Mouse (Mus musculus): Measurements from ENCODE around the gene Zfhx3. TPM values are rescaled to one million over a fixed set of nuclear protein-coding genes. Genes with fewer than 3 reads are reported as not detected.
A peak's percentile ranks its signal among the peaks of the same experiment; 100 is the strongest.

Gene Zfhx3
- polyA plus RNA-seq, 1 experiment from 2014 or later, result 4.4 TPM

DNA sequence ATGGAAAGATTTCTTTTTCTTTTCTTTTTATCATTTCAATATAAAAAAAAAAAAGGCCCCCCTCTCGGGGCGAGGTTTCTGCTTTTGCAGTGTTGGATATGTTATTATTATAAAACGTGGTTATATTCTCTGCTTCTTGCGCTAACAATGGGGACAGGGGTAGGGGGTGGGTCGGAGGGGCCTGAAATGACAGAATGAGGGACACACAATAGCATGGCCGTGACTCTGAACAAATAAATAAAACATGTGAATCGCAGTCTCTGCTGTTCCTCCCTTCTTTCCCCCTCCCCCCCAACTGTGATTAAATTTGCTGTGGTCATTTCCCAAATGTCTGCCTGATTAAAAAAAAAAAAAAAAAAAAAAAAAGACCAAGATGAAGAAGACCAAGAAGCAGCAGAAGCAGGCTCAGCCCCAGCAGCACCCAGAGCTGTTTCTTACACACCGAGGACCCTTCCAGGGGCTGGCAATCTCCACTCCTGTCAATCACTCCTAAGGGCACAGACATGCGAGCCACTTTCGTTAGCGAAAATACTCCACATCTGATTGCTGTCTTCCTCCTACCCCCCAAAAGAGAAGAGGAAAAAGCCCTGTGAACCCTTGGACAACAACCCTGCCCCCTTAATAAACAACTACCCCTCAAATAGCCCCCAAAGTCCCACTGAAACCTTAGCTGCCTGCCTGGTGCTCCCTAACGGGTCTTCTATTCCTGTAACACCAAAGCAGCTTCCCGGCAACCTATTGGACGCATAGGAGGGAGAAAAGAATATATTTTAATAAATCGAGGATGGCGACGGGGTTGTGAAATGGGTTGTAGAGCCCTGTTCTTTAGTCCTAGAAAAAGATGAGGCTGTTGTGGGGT lies 302.4 kb downstream of the Zfhx3 start:
- no peaks in the 10 kb centered on the region for H3K9me3 ChIP-seq (replicated peaks)
- no peak for ATAC-seq (replicated peaks; ENCODE audit: insufficient number of reproducible peaks, insufficient read depth, low FRiP score, low read depth)
- WGBS, result 56% methylated on average over 17 of the region's 17 CpGs
- no peaks in the 10 kb centered on the region for H3K27me3 ChIP-seq
- no peaks in the 10 kb centered on the region for H3K36me3 ChIP-seq
- peak overlapping the region; percentile 54 for H3K4me2 ChIP-seq
- H3K4me3 ChIP-seq, result peak overlapping the region; percentile 34
- no peaks in the 10 kb centered on the region for H3K4me1 ChIP-seq (replicated peaks)
- no peak overlapping the region for H3K27ac ChIP-seq
- H3K9ac ChIP-seq, result no peak overlapping the region

DNA sequence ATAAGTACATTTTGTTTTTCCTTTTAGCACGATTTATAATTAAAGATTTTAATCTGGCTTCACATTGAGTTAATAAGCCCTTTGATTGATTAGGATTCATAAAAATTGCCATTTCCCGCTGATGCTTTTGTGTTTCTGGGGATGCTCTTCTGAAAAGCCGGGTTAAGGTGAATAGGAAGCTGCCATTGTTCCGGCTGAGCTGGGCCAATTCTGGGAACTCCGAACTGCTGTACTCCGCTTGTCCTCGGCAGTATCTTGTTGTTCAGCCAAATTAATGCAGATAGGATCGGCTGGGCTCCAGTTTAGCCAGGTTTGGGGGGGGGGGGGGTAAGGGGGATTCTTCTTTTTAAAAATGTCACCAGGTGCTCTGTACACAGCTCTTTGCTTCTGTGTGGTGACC lies 303.1 kb downstream of the Zfhx3 start:
- Histone ChIP-seq H3K9me3 (replicated peaks) (no peaks in the 10 kb centered on the region), H3K4me3 (no peak overlapping the region), H3K27me3 (no peaks in the 10 kb centered on the region), H3K4me1 (replicated peaks) (no peaks in the 10 kb centered on the region), H3K4me2 (no peak overlapping the region), H3K36me3 (no peaks in the 10 kb centered on the region), H3K27ac (no peak overlapping the region), H3K9ac (no peak overlapping the region)
- WGBS, result 62% methylated on average over 8 of the region's 8 CpGs
- ATAC-seq (replicated peaks; ENCODE audit: insufficient number of reproducible peaks, insufficient read depth, low FRiP score, low read depth), result no peak

DNA sequence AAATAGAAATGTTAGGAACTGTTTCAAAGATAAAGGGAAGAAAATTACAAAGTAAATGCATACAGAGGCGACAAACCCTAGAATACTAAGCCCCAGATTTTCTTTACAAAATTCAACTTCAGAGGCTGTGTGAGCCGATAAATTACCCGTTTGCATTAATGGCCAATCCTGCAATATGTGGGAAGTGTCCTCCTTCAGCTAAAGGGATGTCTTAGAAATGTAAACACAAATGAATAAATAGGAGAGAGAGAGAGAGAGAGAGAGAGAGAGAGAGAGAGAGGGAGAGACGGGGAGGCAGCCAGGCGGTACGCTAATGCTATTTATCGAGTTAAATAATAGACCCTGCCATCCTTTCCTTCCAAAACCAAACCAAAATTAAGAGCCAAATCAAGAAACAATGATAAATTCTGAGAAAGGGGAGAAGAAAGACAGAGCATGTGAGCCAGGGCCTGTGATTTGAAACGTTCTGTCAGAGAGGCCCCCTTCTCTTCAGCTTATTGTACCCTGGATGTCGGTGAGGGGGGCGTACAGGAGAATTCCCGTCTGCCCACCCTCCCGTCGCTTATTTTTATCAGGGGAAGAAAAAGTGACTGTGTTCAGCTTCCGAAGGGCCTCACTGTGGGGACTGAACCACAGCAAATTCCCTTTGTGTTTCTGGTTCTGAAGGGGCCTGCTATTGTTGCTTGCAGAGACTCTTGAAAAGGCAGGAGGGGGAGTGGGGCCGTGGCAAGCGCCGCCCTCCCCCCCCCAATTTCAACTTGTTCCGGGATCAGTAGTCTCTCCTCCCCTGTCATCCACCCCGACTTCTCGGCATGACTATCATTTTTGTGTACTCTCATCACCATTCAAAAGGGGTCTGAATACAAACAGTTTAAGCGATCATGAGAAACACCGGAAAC lies 303.8 kb downstream of the Zfhx3 start:
- no peaks in the 10 kb centered on the region for H3K9me3 ChIP-seq (replicated peaks)
- H3K27me3 ChIP-seq, result no peaks in the 10 kb centered on the region
- no peak overlapping the region for H3K4me3 ChIP-seq
- no peak overlapping the region for H3K4me2 ChIP-seq
- H3K9ac ChIP-seq, result no peak overlapping the region
- no peaks in the 10 kb centered on the region for H3K4me1 ChIP-seq (replicated peaks)
- WGBS, result 51% methylated on average over 22 of the region's 22 CpGs
- ATAC-seq (replicated peaks; ENCODE audit: insufficient number of reproducible peaks, insufficient read depth, low FRiP score, low read depth), result no peak
- no peaks in the 10 kb centered on the region for H3K36me3 ChIP-seq
- H3K27ac ChIP-seq, result no peak overlapping the region

DNA sequence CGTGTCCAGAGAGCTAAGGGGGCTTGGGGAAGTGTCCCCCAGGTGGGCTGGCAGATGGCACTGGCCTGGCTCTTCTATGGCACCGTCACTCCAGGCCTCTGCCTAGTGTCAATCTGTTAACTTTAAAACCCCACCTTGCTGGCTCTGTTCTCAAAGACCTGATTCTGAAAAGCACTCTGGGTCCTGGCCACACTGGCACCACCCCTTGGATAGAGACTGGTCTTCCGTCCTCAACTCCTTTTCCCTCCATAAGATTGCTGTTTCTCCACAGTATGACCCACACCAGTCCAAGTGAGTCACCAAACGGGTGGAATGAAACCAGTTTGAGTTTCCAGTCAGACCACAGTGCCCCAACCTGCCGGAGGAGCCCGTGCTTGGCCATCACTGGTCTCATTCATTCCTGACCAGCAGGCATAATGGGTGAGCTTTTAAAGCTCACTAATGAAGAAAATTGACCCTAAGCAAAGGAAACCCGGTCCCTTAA lies 304.5 kb downstream of the Zfhx3 start:
- ATAC-seq (replicated peaks; ENCODE audit: insufficient number of reproducible peaks, insufficient read depth, low FRiP score, low read depth), result no peak
- no peaks in the 10 kb centered on the region for H3K9me3 ChIP-seq (replicated peaks)
- H3K27me3 ChIP-seq, result no peaks in the 10 kb centered on the region
- no peak overlapping the region for H3K4me2 ChIP-seq
- no peaks in the 10 kb centered on the region for H3K36me3 ChIP-seq
- H3K4me1 ChIP-seq (replicated peaks), result no peaks in the 10 kb centered on the region
- no peak overlapping the region for H3K9ac ChIP-seq
- no peak overlapping the region for H3K27ac ChIP-seq
- WGBS, result 77% methylated on average over 7 of the region's 7 CpGs
- H3K4me3 ChIP-seq, result no peak overlapping the region

DNA sequence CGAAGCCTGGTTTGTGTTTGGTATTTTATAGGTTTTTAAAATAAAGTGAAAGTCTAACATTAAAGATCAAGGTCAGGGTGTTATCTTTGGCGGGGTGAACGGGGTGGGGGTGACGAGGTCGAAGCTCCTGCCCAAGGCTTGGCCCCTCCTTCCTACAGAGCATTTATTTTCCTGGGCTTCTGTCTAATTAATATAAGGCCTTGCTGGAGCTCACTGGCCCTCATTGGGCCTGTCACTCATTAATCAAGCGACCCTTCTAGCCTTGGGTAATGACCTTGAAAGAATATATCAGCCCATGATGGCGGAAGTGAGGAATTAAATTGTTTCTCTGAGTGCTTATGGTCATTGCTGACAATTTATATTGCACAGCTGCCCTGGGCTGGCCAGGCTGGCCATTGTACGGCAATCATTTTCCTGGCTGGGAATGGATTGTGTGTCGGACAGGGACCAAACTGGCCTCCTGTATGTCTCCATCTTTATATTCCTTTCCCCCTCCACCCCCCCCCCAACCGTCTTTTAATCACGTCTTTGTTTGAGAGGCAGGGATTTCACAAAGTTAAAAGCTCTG lies 322.2 kb downstream of the Zfhx3 start:
- H3K4me3 ChIP-seq, result no peak overlapping the region
- no peaks in the 10 kb centered on the region for H3K4me1 ChIP-seq (replicated peaks)
- no peak overlapping the region for H3K4me2 ChIP-seq
- WGBS, result 72% methylated on average over 11 of the region's 11 CpGs
- H3K27ac ChIP-seq, result no peak overlapping the region
- H3K27me3 ChIP-seq, result no peaks in the 10 kb centered on the region
- no peaks in the 10 kb centered on the region for H3K9me3 ChIP-seq (replicated peaks)
- ATAC-seq (replicated peaks; ENCODE audit: insufficient number of reproducible peaks, insufficient read depth, low FRiP score, low read depth), result no peak
- H3K36me3 ChIP-seq, result no peaks in the 10 kb centered on the region
- no peak overlapping the region for H3K9ac ChIP-seq

DNA sequence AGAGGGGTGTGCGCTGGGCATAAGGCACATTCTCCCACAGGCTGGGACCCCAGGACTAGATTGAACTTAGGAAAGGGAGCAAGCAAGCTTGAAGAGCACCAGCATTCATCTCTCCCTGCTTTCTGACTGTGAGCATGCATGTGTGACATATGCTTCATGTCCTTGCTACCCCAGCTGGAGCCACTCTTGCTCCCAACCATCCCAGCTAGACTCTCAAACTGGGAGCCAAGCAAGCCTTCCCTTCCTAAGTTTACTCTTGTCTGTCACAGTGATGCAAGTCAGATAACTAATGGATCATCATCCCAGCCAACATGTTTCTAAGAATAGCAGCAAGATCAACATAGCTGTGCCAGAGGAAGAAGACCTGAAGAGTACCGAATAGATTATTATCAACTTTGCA lies 335.5 kb downstream of the Zfhx3 start:
- Histone ChIP-seq H3K9me3 (replicated peaks) (no peaks in the 10 kb centered on the region), H3K4me1 (replicated peaks) (no peaks in the 10 kb centered on the region), H3K36me3 (no peaks in the 10 kb centered on the region), H3K4me2 (no peak overlapping the region), H3K4me3 (no peak overlapping the region), H3K27ac (no peak overlapping the region), H3K9ac (no peak overlapping the region), H3K27me3 (no peaks in the 10 kb centered on the region)
- 77% methylated on average over 2 of the region's 2 CpGs for WGBS
- no peak for ATAC-seq (replicated peaks; ENCODE audit: insufficient number of reproducible peaks, insufficient read depth, low FRiP score, low read depth)

DNA sequence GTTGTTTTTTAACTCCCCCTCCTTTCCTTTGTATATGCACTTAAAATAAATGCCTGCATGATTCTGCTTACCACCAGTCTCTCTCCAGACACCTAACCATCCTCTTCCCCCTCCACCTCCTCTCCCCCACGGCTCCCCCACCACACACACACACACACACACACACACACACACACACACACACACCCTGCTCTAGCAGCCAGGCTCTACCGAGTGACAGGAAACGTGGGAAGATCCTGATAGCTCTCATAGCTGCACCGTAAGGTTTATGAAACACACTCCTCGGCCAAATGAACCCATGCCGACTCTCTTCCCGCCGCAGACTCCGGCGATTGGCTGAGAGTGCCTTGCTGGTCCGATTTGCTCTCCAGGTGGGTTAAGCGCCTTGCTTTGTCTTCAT lies 339.5 kb downstream of the Zfhx3 start:
- WGBS, result 52% methylated on average over 12 of the region's 12 CpGs
- ATAC-seq (replicated peaks; ENCODE audit: insufficient number of reproducible peaks, insufficient read depth, low FRiP score, low read depth), result no peak
- Histone ChIP-seq H3K27ac (no peak overlapping the region), H3K4me3 (no peak overlapping the region), H3K9ac (no peak overlapping the region), H3K4me2 (no peak overlapping the region), H3K4me1 (replicated peaks) (no peaks in the 10 kb centered on the region), H3K36me3 (no peaks in the 10 kb centered on the region), H3K9me3 (replicated peaks) (no peaks in the 10 kb centered on the region), H3K27me3 (no peaks in the 10 kb centered on the region)

DNA sequence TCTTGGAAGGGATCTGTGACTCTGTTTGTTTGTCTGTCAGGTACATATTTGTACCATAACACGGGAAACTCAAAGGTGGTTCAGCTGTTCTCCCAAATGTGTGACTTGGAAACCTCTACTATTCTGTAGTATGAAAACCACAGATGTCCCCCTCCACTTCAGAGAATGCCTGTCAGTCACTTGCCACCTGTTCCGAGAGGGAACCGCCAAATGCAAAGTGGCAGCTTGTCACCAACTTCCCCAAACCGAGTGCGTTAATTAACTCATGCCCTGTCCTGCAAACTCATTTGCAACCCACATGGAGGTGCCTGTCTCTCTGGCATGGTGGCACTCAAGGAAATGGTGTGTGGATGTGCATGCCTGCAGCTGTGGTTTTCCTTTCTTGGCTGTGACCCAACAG lies 343.7 kb downstream of the Zfhx3 start:
- H3K27ac ChIP-seq, result no peak overlapping the region
- no peak overlapping the region for H3K4me2 ChIP-seq
- 56% methylated on average over 5 of the region's 5 CpGs for WGBS
- H3K4me1 ChIP-seq (replicated peaks), result no peaks in the 10 kb centered on the region
- no peak overlapping the region for H3K9ac ChIP-seq
- ATAC-seq (replicated peaks; ENCODE audit: insufficient number of reproducible peaks, insufficient read depth, low FRiP score, low read depth), result no peak
- no peaks in the 10 kb centered on the region for H3K9me3 ChIP-seq (replicated peaks)
- no peaks in the 10 kb centered on the region for H3K27me3 ChIP-seq
- no peak overlapping the region for H3K4me3 ChIP-seq
- no peaks in the 10 kb centered on the region for H3K36me3 ChIP-seq

DNA sequence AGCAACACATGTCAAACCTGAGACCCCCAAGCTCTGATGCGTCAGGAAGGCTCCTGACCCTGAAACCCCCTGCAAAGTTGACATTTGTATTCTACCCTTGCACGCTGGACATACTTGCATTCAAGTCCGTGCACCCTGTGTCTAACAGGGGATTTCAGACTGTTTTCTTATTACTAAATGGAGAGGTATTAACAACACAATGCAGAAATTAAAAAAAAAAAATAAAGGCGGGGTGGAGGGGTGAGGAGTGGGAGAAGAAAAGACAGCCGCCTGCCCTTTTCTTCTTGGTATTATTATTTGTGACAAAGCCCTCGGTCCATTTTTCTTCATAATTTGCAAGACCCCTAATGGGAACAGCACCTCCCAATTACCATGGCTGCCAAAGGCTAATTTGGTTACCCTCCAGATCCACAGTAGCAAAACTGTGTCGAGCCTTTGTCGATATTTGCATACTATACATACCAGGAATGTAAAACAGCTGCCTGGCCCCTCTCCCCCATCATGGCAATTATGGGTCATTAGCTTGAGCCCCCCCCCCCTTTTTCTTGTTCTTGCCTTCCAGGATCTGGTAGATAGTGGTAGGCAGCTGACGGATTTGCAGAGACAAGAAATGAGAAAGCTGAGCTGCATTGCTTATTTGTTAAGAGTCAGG lies 358.6 kb downstream of the Zfhx3 start:
- no peaks in the 10 kb centered on the region for H3K27me3 ChIP-seq
- H3K27ac ChIP-seq, result no peak overlapping the region
- H3K36me3 ChIP-seq, result no peaks in the 10 kb centered on the region
- no peak overlapping the region for H3K4me2 ChIP-seq
- no peak for ATAC-seq (replicated peaks; ENCODE audit: insufficient number of reproducible peaks, insufficient read depth, low FRiP score, low read depth)
- WGBS, result 71% methylated on average over 9 of the region's 9 CpGs
- no peaks in the 10 kb centered on the region for H3K9me3 ChIP-seq (replicated peaks)
- no peak overlapping the region for H3K4me3 ChIP-seq
- no peaks in the 10 kb centered on the region for H3K4me1 ChIP-seq (replicated peaks)
- H3K9ac ChIP-seq, result no peak overlapping the region

DNA sequence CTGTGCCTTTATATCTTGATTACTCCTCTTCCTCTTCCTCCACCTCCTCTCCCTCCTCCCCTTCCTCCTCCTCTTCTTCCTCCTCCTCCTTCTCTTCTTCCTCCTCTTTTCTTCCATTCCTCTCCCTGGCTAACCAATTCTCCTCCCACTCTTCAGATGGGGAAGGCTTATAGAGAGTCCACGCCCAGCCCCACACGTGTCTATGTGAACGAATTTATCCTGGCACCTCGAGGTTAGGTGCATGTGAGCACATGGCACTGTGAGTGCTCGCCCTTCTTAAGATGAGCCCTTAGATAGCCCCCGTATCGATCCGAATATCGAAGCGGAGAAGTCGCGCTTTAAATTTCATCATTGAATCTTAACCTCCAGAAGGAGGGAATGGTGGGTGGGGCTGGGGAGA lies 359.2 kb downstream of the Zfhx3 start:
- Histone ChIP-seq H3K4me1 (replicated peaks) (no peaks in the 10 kb centered on the region), H3K4me3 (no peak overlapping the region), H3K27me3 (no peaks in the 10 kb centered on the region), H3K27ac (no peak overlapping the region), H3K9ac (no peak overlapping the region), H3K36me3 (no peaks in the 10 kb centered on the region), H3K9me3 (replicated peaks) (no peaks in the 10 kb centered on the region), H3K4me2 (no peak overlapping the region)
- ATAC-seq (replicated peaks; ENCODE audit: insufficient number of reproducible peaks, insufficient read depth, low FRiP score, low read depth), result no peak
- 86% methylated on average over 12 of the region's 12 CpGs for WGBS

DNA sequence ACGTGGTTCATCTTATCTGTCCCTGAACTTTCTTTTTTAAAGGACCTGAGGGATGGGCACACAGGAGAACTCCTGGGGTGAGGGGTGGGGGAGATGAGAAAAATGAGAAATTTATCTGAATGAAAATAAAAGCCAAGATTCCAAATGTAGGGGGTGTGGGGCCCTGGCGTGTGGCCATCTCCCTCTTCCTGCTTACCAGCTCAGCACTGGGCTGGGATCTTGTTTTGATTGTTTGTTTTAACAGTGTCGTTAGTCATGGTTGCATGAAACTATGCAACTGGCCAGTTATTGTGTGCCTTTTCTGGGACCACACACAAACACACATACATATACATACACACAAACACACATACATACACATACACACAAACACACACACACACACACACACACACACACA lies 362.9 kb downstream of the Zfhx3 start:
- H3K4me2 ChIP-seq, result no peak overlapping the region
- H3K36me3 ChIP-seq, result no peaks in the 10 kb centered on the region
- WGBS, result 42% methylated on average over 3 of the region's 3 CpGs
- no peak overlapping the region for H3K27ac ChIP-seq
- H3K4me3 ChIP-seq, result no peak overlapping the region
- H3K4me1 ChIP-seq (replicated peaks), result no peaks in the 10 kb centered on the region
- no peak for ATAC-seq (replicated peaks; ENCODE audit: insufficient number of reproducible peaks, insufficient read depth, low FRiP score, low read depth)
- no peaks in the 10 kb centered on the region for H3K27me3 ChIP-seq
- H3K9ac ChIP-seq, result no peak overlapping the region
- no peaks in the 10 kb centered on the region for H3K9me3 ChIP-seq (replicated peaks)

All from heart, embryonic 15.5 days (tissue).